Mouse (Mus musculus) heart, postnatal 0 days (tissue): ENCODE data around the gene Pfdn6.

Experiments used
- CTCF ChIP-seq: IDR thresholded peaks from 2 replicates; pipeline ENCODE4 v1.5.1; 2016; ENCODE audit warnings: antibody characterized with exemption, control low read depth, low read depth
- EP300 ChIP-seq: IDR thresholded peaks from 2 replicates; pipeline ENCODE4 v1.6.1; 2016; ENCODE audit warnings: antibody characterized with exemption, low read depth

DNA sequence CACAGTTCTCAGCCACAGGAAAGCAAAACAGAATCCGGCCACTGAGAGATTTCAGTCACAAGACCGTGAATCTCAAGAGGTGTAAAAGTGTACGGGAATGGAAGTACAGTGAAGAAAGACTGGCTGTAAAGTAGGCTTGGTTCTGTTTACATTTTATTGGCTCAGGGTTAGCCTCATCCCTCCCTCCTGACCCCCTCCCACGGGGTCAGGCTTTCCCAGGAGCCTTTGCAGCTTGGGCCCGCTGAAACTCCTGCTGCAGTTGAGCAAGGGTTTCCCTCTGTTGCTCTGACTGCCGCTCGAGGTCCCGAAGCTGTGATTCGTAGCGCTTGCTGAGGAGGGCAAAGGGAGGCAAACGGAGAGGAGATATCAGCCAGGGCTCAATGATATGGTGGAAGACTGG, 1.4 kb downstream of the Pfdn6 start:
- TF ChIP-seq CTCF, result no peak
- TF ChIP-seq EP300, result no peak
